Mouse (Mus musculus): Measurements from ENCODE around the gene Agtrap. TPM values are rescaled to one million over a fixed set of nuclear protein-coding genes. Genes with fewer than 3 reads are reported as not detected.

The Agtrap gene
- 26.2 TPM for polyA plus RNA-seq (2017; shearing (Covaris generic))

GRCm38 (mm10) chr4:148087907-148088527 is at the start of gene Agtrap:
Gene Agtrap (minus strand): TSS chr4:148088031.

GRCm38 (mm10) chr4:148130561-148131413 is 43.0 kb upstream of the Agtrap start, which contains the start of gene Draxin:
Gene Draxin (minus strand): TSS chr4:148130698.

GRCm38 (mm10) chr4:148130133-148130532 is 42.3 kb upstream of the Agtrap start, which contains the start of gene Mad2l2:
Gene Mad2l2 (plus strand): TSS chr4:148130384.

GRCm38 (mm10) chr4:148038600-148039253 is 49.1 kb downstream of the Agtrap start, which contains the start of the genes Clcn6 and Mthfr:
Gene Clcn6 (minus strand): TSS chr4:148038821.
Gene Mthfr (plus strand): TSS chr4:148039077.

Other genes with a start within 250 kb of the Agtrap start
- 6.2 TPM for gene Zfp933, start 239.7 kb downstream of the Agtrap start, polyA plus RNA-seq (2017; shearing (Covaris generic))
- 115 TPM for gene Miip, start 219.2 kb downstream of the Agtrap start, polyA plus RNA-seq (2017; shearing (Covaris generic))
- 4.8 TPM for gene Fv1, start 219.1 kb downstream of the Agtrap start, polyA plus RNA-seq (2017; shearing (Covaris generic))
- gene Mfn2, start 183.3 kb downstream of the Agtrap start, polyA plus RNA-seq (2017; shearing (Covaris generic)), result 51.4 TPM
- 10.1 TPM for gene Plod1, start 151.3 kb downstream of the Agtrap start, polyA plus RNA-seq (2017; shearing (Covaris generic))
- 2.8 TPM for gene 2510039O18Rik, start 147.1 kb downstream of the Agtrap start, polyA plus RNA-seq (2017; shearing (Covaris generic))
- gene Nppb, start 102.2 kb downstream of the Agtrap start, polyA plus RNA-seq (2017; shearing (Covaris generic)), result not detected
- gene Nppa, start 87.3 kb downstream of the Agtrap start, polyA plus RNA-seq (2017; shearing (Covaris generic)), result not detected
- gene Clcn6, start 49.2 kb downstream of the Agtrap start, polyA plus RNA-seq (2017; shearing (Covaris generic)), result 7.8 TPM
- gene Mthfr, start 49.0 kb downstream of the Agtrap start, polyA plus RNA-seq (2017; shearing (Covaris generic)), result 23.0 TPM
- gene Mad2l2, start 42.4 kb upstream of the Agtrap start, polyA plus RNA-seq (2017; shearing (Covaris generic)), result 44.0 TPM
- gene Draxin, start 42.7 kb upstream of the Agtrap start, polyA plus RNA-seq (2017; shearing (Covaris generic)), result not detected
- 45.7 TPM for gene Fbxo6, start 64.1 kb upstream of the Agtrap start, polyA plus RNA-seq (2017; shearing (Covaris generic))
- gene Fbxo44, start 72.5 kb upstream of the Agtrap start, polyA plus RNA-seq (2017; shearing (Covaris generic)), result 3.1 TPM
- gene Fbxo2, start 72.6 kb upstream of the Agtrap start, polyA plus RNA-seq (2017; shearing (Covaris generic)), result not detected
- gene Disp3, start 199.9 kb upstream of the Agtrap start, polyA plus RNA-seq (2017; shearing (Covaris generic)), result not detected

All from activated CD4-positive, CD25-positive, alpha-beta regulatory T cell, adult 9 weeks (primary cell).